Mouse (Mus musculus): Measurements from ENCODE around the gene Map2k7. TPM values are rescaled to one million over a fixed set of nuclear protein-coding genes. Genes with fewer than 3 reads are reported as not detected.

Map2k7 gene
- 10.2 and 27.0 TPM in 2 replicates for polyA plus RNA-seq (2012; rRNA removed)

- no peaks in the 10 kb centered on the region for H3K27me3 ChIP-seq (ENCODE audit: control insufficient read depth, insufficient read depth, low read length)
- H3K27ac ChIP-seq (ENCODE audit: insufficient read depth, low read depth, low read length), result peak within 1 kb of the TSS; percentile 85
- H3K36me3 ChIP-seq (ENCODE audit: control insufficient read depth, insufficient read depth, low read length), result peaks cover 12% of the 10 kb centered on the region
- under 1% methylated on average over 69 of the region's 71 CpGs for WGBS
- H3K4me1 ChIP-seq (ENCODE audit: control insufficient read depth, insufficient read depth, insufficient read length, low read length), result peaks cover 11% of the 10 kb centered on the region; the same call in 1 of the 2 replicates
- H3K4me3 ChIP-seq (ENCODE audit: low read depth, low read length), result peak within 1 kb of the TSS; percentile 83
- TF ChIP-seq POLR2A (IDR thresholded peaks at IDR 0.05; ENCODE audit: low read depth, low read length) (peak; percentile 67; the same call in 1 of the 2 replicates), CTCF (IDR thresholded peaks at IDR 0.05; ENCODE audit: extremely low read depth, insufficient read length, insufficient replicate concordance, low read depth, low read length) (peak; percentile 35; the same call in 1 of the 2 replicates)
Observed at GRCm38 (mm10) chr8:4238434-4239192, at the start of gene Map2k7, which contains the start of gene Gm49320. Gene Map2k7 (plus strand): TSS chr8:4238740. Gene Gm49320 (plus strand): TSS chr8:4238865.

- 47% methylated on average over 3 of the region's 3 CpGs for WGBS
Observed at GRCm38 (mm10) chr8:4189031-4189722, 49.4 kb upstream of the Map2k7 start.

GRCm38 (mm10) chr8:4192305-4192704, 46.2 kb upstream of the Map2k7 start:
- H3K27ac ChIP-seq (ENCODE audit: insufficient read depth, low read depth, low read length), result no peak overlapping the region
- H3K4me3 ChIP-seq (ENCODE audit: low read depth, low read length), result no peak overlapping the region
- 78% methylated on average over 5 of the region's 5 CpGs for WGBS
- no peak for TF ChIP-seq CTCF (IDR thresholded peaks at IDR 0.05; ENCODE audit: extremely low read depth, insufficient read length, insufficient replicate concordance, low read depth, low read length)
- TF ChIP-seq POLR2A (IDR thresholded peaks at IDR 0.05; ENCODE audit: low read depth, low read length), result no peak
- no peaks in the 10 kb centered on the region for H3K36me3 ChIP-seq (ENCODE audit: control insufficient read depth, insufficient read depth, low read length)
- peaks cover 4% of the 10 kb centered on the region; the same call in 1 of the 2 replicates for H3K4me1 ChIP-seq (ENCODE audit: control insufficient read depth, insufficient read depth, insufficient read length, low read length)
- H3K27me3 ChIP-seq (ENCODE audit: control insufficient read depth, insufficient read depth, low read length), result no peaks in the 10 kb centered on the region

More at GRCm38 (mm10) chr8:4189031-4189722, 49.4 kb upstream of the Map2k7 start:
- Histone ChIP-seq H3K4me1 (ENCODE audit: control insufficient read depth, insufficient read depth, insufficient read length, low read length) (peaks cover 4% of the 10 kb centered on the region; the same call in 1 of the 2 replicates), H3K36me3 (ENCODE audit: control insufficient read depth, insufficient read depth, low read length) (no peaks in the 10 kb centered on the region), H3K27ac (ENCODE audit: insufficient read depth, low read depth, low read length) (no peak overlapping the region), H3K4me3 (ENCODE audit: low read depth, low read length) (no peak overlapping the region), H3K27me3 (ENCODE audit: control insufficient read depth, insufficient read depth, low read length) (no peaks in the 10 kb centered on the region)
- TF ChIP-seq POLR2A (IDR thresholded peaks at IDR 0.05; ENCODE audit: low read depth, low read length) (no peak), CTCF (IDR thresholded peaks at IDR 0.05; ENCODE audit: extremely low read depth, insufficient read length, insufficient replicate concordance, low read depth, low read length) (no peak)

- no peaks in the 10 kb centered on the region for H3K36me3 ChIP-seq (ENCODE audit: control insufficient read depth, insufficient read depth, low read length)
Observed at GRCm38 (mm10) chr8:4192807-4193587, 45.5 kb upstream of the Map2k7 start.

GRCm38 (mm10) chr8:4193588-4193894, 45.0 kb upstream of the Map2k7 start:
- Histone ChIP-seq H3K4me3 (ENCODE audit: low read depth, low read length) (no peak overlapping the region), H3K27me3 (ENCODE audit: control insufficient read depth, insufficient read depth, low read length) (no peaks in the 10 kb centered on the region)

More at GRCm38 (mm10) chr8:4192807-4193587, 45.5 kb upstream of the Map2k7 start:
- TF ChIP-seq POLR2A (IDR thresholded peaks at IDR 0.05; ENCODE audit: low read depth, low read length) (0 out of 2 replicates have a peak, but pooled peaks have one; percentile 17), CTCF (IDR thresholded peaks at IDR 0.05; ENCODE audit: extremely low read depth, insufficient read length, insufficient replicate concordance, low read depth, low read length) (peak; percentile 94)
- H3K4me3 ChIP-seq (ENCODE audit: low read depth, low read length), result no peak overlapping the region
- H3K27me3 ChIP-seq (ENCODE audit: control insufficient read depth, insufficient read depth, low read length), result no peaks in the 10 kb centered on the region
- peaks cover 4% of the 10 kb centered on the region; the same call in 1 of the 2 replicates for H3K4me1 ChIP-seq (ENCODE audit: control insufficient read depth, insufficient read depth, insufficient read length, low read length)
- WGBS, result 15% methylated on average over 18 of the region's 18 CpGs
- no peak overlapping the region for H3K27ac ChIP-seq (ENCODE audit: insufficient read depth, low read depth, low read length)

GRCm38 (mm10) chr8:4201321-4201720, 37.2 kb upstream of the Map2k7 start:
- TF ChIP-seq POLR2A (IDR thresholded peaks at IDR 0.05; ENCODE audit: low read depth, low read length), result no peak
- TF ChIP-seq CTCF (IDR thresholded peaks at IDR 0.05; ENCODE audit: extremely low read depth, insufficient read length, insufficient replicate concordance, low read depth, low read length), result no peak
- 77% methylated on average over 2 of the region's 2 CpGs for WGBS
- Histone ChIP-seq H3K27ac (ENCODE audit: insufficient read depth, low read depth, low read length) (no peak overlapping the region), H3K4me3 (ENCODE audit: low read depth, low read length) (no peak overlapping the region), H3K27me3 (ENCODE audit: control insufficient read depth, insufficient read depth, low read length) (no peaks in the 10 kb centered on the region), H3K4me1 (ENCODE audit: control insufficient read depth, insufficient read depth, insufficient read length, low read length) (peaks cover under 1% of the 10 kb centered on the region; the same call in 1 of the 2 replicates), H3K36me3 (ENCODE audit: control insufficient read depth, insufficient read depth, low read length) (0 out of 2 replicates have a peak, but pooled peaks cover 2% of the 10 kb centered on the region)

More at GRCm38 (mm10) chr8:4193588-4193894, 45.0 kb upstream of the Map2k7 start:
- 50% methylated on average over 7 of the region's 7 CpGs for WGBS
- no peaks in the 10 kb centered on the region for H3K36me3 ChIP-seq (ENCODE audit: control insufficient read depth, insufficient read depth, low read length)
- H3K27ac ChIP-seq (ENCODE audit: insufficient read depth, low read depth, low read length), result no peak overlapping the region
- peaks cover 4% of the 10 kb centered on the region; the same call in 1 of the 2 replicates for H3K4me1 ChIP-seq (ENCODE audit: control insufficient read depth, insufficient read depth, insufficient read length, low read length)
- TF ChIP-seq POLR2A (IDR thresholded peaks at IDR 0.05; ENCODE audit: low read depth, low read length), result no peak
- TF ChIP-seq CTCF (IDR thresholded peaks at IDR 0.05; ENCODE audit: extremely low read depth, insufficient read length, insufficient replicate concordance, low read depth, low read length), result no peak
